Comparison of ENCODE assay signal across 9 mouse cellular contexts in genomic region chr11:117414871-117415323, GRCm38 (mm10).
DNase-seq lines count a peak whose midpoint lies in the region; ATAC-seq and TF ChIP-seq lines count a peak whose summit lies in the region.
"Had no signal": no experiment of that assay in that cellular context is flagged by ENCODE, and none has a peak within 500 bp of the region (broad histone marks: within the 10 kb centered on the region; RNA-seq: fewer than 3 reads in every experiment).

No protein-coding gene starts in this region.

- no peak overlapping the region for H3K9ac ChIP-seq in neural tube, embryonic 11.5 days (ENCODE audit: low read length)
- H3K9ac ChIP-seq in intestine, embryonic 16.5 days (ENCODE audit: low read depth, low read length), result peak overlapping the region; percentile 51; the same call in 1 of the 2 replicates
- no peak overlapping the region for H3K9ac ChIP-seq in liver, postnatal 0 days (replicated peaks)
- H3K9ac ChIP-seq: liver, embryonic 14.5 days had no signal

- H3K4me1 ChIP-seq in neural tube, embryonic 11.5 days (ENCODE audit: control insufficient read depth, insufficient read depth, low read length), result peaks cover 28% of the 10 kb centered on the region
- peaks cover 2% of the 10 kb centered on the region; the same call in 1 of the 2 replicates for H3K4me1 ChIP-seq in cortical plate, adult 2 months (ENCODE audit: control insufficient read depth, insufficient read depth, low read length)
- H3K4me1 ChIP-seq in intestine, embryonic 16.5 days (ENCODE audit: control insufficient read depth, insufficient read depth, low read length), result peaks cover 30% of the 10 kb centered on the region
- peaks cover 8% of the 10 kb centered on the region; the same call in 1 of the 2 replicates for H3K4me1 ChIP-seq in liver, postnatal 0 days (ENCODE audit: insufficient read depth)
- peaks cover 26% of the 10 kb centered on the region for H3K4me1 ChIP-seq in olfactory bulb, adult 2 months (ENCODE audit: control insufficient read depth, insufficient read depth, low read length)

- no peaks in the 10 kb centered on the region for H3K9me3 ChIP-seq in neural tube, embryonic 11.5 days (ENCODE audit: control insufficient read depth, low read length)
- no peaks in the 10 kb centered on the region for H3K9me3 ChIP-seq in intestine, embryonic 16.5 days (ENCODE audit: control insufficient read depth, low read length)
- H3K9me3 ChIP-seq in liver, postnatal 0 days (ENCODE audit: low read length), result no peaks in the 10 kb centered on the region

- H3K4me2 ChIP-seq in neural tube, embryonic 11.5 days (ENCODE audit: low read depth), result peak overlapping the region; percentile 38
- H3K4me2 ChIP-seq in intestine, embryonic 16.5 days (ENCODE audit: low read depth, low read length), result peak overlapping the region; percentile 70
- H3K4me2 ChIP-seq in liver, postnatal 0 days (ENCODE audit: low read depth, low read length), result peak overlapping the region; percentile 48

- peak overlapping the region; percentile 17; the same call in 1 of the 2 replicates for H3K4me3 ChIP-seq in neural tube, embryonic 11.5 days (ENCODE audit: low read depth, low read length)
- peak overlapping the region; percentile 14; the same call in 1 of the 2 replicates for H3K4me3 ChIP-seq in cortical plate, adult 2 months (ENCODE audit: insufficient read depth, low read length)
- H3K4me3 ChIP-seq in intestine, embryonic 16.5 days (ENCODE audit: low read length), result peak overlapping the region; percentile 41
- H3K4me3 ChIP-seq in liver, postnatal 0 days (ENCODE audit: low read depth, low read length), result no peak overlapping the region
- H3K4me3 ChIP-seq in olfactory bulb, adult 2 months (ENCODE audit: insufficient read depth, low read depth, low read length), result peak overlapping the region; percentile 13

- H3K27me3 ChIP-seq in neural tube, embryonic 11.5 days (ENCODE audit: control insufficient read depth, insufficient read depth, low read length), result peaks cover 21% of the 10 kb centered on the region
- peaks cover 20% of the 10 kb centered on the region for H3K27me3 ChIP-seq in intestine, embryonic 16.5 days (replicated peaks; ENCODE audit: control insufficient read depth, insufficient read depth, low read length)
- H3K27me3 ChIP-seq in liver, postnatal 0 days (ENCODE audit: insufficient read depth, low read length), result peaks cover 44% of the 10 kb centered on the region

- TF ChIP-seq EP300 in liver, postnatal 0 days (IDR thresholded peaks at IDR 0.05; ENCODE audit: low read depth), result no peak

- under 1% methylated on average over 18 of the region's 21 CpGs for WGBS in neural tube, embryonic 11.5 days
- under 1% methylated on average over 20 of the region's 21 CpGs for WGBS in intestine, embryonic 16.5 days
- 2% methylated on average over 21 of the region's 21 CpGs for WGBS in liver, postnatal 0 days (ENCODE audit: insufficient replicate concordance)
- WGBS in olfactory bulb, adult 2 months, result 1% methylated on average over 21 of the region's 21 CpGs

- no peaks in the 10 kb centered on the region for H3K36me3 ChIP-seq in neural tube, embryonic 11.5 days (ENCODE audit: control insufficient read depth, insufficient read depth, low read length)
- no peaks in the 10 kb centered on the region for H3K36me3 ChIP-seq in intestine, embryonic 16.5 days (ENCODE audit: control insufficient read depth, insufficient read depth, low read length)
- no peaks in the 10 kb centered on the region for H3K36me3 ChIP-seq in liver, postnatal 0 days (replicated peaks; ENCODE audit: insufficient read depth, low read length)

- peak; percentile 68 for DNase-seq in neural tube, embryonic 11.5 days (ENCODE audit: low spot score)
- DNase-seq in neural tube, embryonic 10.5 days (ENCODE audit: extremely low spot score, low spot score), result no peak
- peak; percentile 86 to 87 for DNase-seq in heart, adult 18-20 months
- DNase-seq in liver, postnatal 0 days, result peak; percentile 59

- TF ChIP-seq CTCF in cortical plate, adult 2 months (IDR thresholded peaks at IDR 0.05; ENCODE audit: extremely low read depth, insufficient read depth, low read length), result no peak
- TF ChIP-seq CTCF in liver, postnatal 0 days (IDR thresholded peaks at IDR 0.05; ENCODE audit: low read depth), result no peak
- no peak for TF ChIP-seq CTCF in olfactory bulb, adult 2 months (IDR thresholded peaks at IDR 0.05; ENCODE audit: insufficient read depth, low read depth, low read length)

- no peak overlapping the region for H3K27ac ChIP-seq in neural tube, embryonic 11.5 days (ENCODE audit: low read depth, low read length)
- H3K27ac ChIP-seq in cortical plate, adult 2 months (ENCODE audit: insufficient read depth, low read length), result no peak overlapping the region
- H3K27ac ChIP-seq in intestine, embryonic 16.5 days (ENCODE audit: low read length), result no peak overlapping the region
- no peak overlapping the region for H3K27ac ChIP-seq in liver, postnatal 0 days (ENCODE audit: low read depth)
- no peak overlapping the region for H3K27ac ChIP-seq in olfactory bulb, adult 2 months (ENCODE audit: insufficient read depth, low read depth, low read length)
- H3K27ac ChIP-seq: liver, embryonic 14.5 days had no signal

- TF ChIP-seq POLR2A in cortical plate, adult 2 months (IDR thresholded peaks at IDR 0.05; ENCODE audit: extremely low read depth, insufficient read depth, low read length), result no peak
- TF ChIP-seq POLR2A in olfactory bulb, adult 2 months (IDR thresholded peaks at IDR 0.05; ENCODE audit: insufficient read depth, low read depth, low read length), result no peak

- no peak for ATAC-seq in neural tube, embryonic 11.5 days (ENCODE audit: insufficient read depth, low FRiP score, low TSS enrichment)
- ATAC-seq in intestine, embryonic 16.5 days, result peak; percentile 63
- ATAC-seq in liver, postnatal 0 days, result no peak
- ATAC-seq in activated CD4-positive, CD25-positive, alpha-beta regulatory T cell, adult 4 months, result no peak
